Mouse (Mus musculus): Measurements from ENCODE around the gene Rsl1d1.

The Rsl1d1 gene

GRCm38 (mm10) chr16:11202571-11203554 is at the start of gene Rsl1d1:
Gene Rsl1d1, minus strand, starts transcription at chr16:11203331.
- peak; percentile 86 for DNase-seq (ENCODE audit: low spot score)

DNA sequence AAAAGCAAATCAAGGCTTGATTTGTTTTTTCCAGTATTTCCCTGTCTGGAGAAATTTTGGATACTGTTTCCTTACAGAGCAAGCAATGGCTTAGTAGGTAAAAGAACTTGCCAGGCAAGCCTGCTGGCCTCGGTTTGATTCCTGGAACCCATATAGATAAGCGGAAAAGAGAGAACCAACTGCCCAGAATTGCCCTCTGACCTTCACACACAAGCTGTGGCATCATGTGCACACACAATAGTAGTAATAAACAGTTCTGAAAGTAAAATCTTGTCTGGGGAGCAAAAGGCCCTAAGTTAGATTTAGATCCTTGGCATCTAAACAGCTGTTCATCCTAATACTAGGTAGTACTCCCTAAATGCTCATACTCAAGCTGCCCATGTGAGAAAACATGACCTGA is 44.7 kb upstream of the Rsl1d1 start:
- DNase-seq (ENCODE audit: low spot score): no peak

DNA sequence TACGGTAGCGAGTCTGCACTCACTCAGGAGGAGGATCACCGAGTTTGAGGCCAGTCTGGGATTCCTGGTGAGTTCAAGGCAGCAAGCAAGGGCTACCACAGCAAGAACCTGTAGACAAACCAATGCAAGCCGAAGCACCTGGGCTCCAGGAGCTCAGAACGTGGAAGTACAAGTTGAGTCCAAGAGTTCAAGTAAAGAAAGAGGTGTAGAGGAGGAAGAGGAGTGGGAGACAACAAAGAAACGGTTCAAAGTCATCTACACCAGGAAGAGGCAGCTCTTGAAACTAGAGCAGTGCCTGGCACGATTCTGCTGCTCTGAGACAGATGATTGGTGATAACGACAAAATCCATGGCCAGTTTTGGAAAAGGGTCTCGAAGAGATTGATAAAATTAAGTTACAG is 42.6 kb upstream of the Rsl1d1 start:
- no peak for DNase-seq (ENCODE audit: low spot score)

- no peak for DNase-seq (ENCODE audit: low spot score)
These were observed 39.3 kb upstream of the Rsl1d1 start for GRCm38 (mm10) chr16:11242401-11242800.

GRCm38 (mm10) chr16:11217801-11218200 is 14.7 kb upstream of the Rsl1d1 start:
- DNase-seq (ENCODE audit: low spot score): no peak

DNA sequence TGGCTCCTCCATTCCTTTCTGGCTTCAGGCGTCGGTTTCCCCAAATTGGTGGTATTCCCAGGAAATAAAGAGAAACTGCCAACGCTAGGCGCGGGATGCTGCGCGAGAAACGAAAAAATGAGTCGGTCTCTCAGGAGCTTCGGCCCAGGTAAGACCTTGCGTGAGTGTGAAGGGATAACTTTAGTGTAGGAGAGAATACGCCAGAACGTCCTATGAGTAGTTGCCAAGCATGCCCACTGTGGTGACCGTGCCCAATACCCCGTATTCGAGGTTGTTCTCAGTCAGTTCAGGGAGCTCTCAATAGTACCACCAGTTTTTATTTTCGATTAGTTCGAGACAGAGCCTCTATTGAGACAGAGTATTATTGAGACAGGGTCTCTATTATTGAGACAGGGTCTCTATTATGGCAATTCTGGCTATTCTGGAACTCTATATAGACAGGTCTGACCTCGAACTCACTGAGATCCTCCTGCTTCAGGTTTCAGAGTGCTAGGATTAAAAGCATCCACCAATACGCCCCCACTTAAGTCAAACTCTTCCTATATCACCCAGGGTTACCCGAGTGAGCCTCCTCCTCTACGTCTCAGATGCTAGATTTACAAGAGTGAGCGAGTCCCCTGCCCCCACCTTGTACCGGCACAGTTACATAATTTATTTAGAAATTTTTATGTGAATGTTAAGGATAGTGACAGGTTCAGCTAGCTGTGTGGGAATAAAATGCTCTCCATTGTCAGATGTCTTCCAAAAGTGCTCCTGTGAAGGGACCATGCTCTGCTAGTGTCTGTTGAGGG is 664 bp upstream of the Rsl1d1 start:
- no peak for DNase-seq (ENCODE audit: low spot score)

DNA sequence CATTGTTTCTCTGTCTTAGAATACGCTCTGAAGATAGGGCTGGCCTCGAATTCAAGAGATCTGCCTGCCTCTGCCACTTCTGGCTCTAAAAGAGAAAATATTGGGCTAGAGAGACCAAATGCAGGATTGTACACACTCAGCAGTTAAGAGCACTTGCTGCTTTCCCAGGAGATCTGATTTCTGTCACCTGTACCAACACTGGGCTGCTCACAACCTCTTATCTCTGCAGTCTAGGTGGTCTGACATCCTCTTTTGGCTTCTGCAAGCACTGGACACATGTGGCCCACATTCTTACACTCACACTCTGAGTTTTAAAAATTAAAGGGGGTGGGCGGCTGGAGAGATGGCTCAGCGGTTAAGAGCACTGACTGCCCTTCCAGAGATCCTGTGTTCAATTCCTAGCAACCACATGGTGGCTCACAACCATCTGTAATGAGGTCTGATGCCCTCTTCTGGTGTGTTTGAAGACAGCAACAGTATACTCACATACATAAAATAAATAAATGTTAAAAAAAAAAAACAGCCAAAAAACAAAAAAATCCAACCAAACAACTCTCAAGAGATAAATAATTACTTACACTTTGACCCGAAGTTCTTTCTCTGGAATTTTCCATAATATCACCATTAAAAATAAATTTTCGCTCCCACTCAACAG is 1.3 kb downstream of the Rsl1d1 start:
- no peak for DNase-seq (ENCODE audit: low spot score)

DNA sequence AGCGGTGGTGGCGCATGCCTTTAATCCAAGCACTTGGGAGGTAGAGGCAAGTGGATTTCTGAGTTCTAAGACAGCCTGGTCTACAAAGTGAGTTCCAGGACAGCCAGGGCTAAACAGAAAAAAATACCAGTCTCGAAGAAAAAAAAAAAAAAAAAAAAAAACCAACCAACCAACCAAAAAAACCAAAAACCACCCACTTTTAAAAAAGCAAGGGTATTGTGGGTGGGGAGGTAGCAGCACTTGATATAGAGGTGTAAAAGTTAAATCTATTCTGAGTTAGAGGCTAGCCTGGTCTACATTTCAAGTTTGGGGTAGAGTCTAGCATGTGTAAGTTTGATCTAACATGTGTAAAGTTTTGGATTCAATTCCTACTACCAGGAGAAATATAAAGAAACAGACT is 2.9 kb downstream of the Rsl1d1 start:
- no peak for DNase-seq (ENCODE audit: low spot score)

- no peak for DNase-seq (ENCODE audit: low spot score)
These were observed 4.7 kb downstream of the Rsl1d1 start for GRCm38 (mm10) chr16:11198467-11198866.

- no peak for DNase-seq (ENCODE audit: low spot score)
These were observed 6.1 kb downstream of the Rsl1d1 start for GRCm38 (mm10) chr16:11197052-11197451.

- no peak for DNase-seq (ENCODE audit: low spot score)
These were observed 9.9 kb downstream of the Rsl1d1 start for GRCm38 (mm10) chr16:11193231-11193630.

- no peak for DNase-seq (ENCODE audit: low spot score)
These were observed 13.0 kb downstream of the Rsl1d1 start for GRCm38 (mm10) chr16:11190150-11190549.

DNA sequence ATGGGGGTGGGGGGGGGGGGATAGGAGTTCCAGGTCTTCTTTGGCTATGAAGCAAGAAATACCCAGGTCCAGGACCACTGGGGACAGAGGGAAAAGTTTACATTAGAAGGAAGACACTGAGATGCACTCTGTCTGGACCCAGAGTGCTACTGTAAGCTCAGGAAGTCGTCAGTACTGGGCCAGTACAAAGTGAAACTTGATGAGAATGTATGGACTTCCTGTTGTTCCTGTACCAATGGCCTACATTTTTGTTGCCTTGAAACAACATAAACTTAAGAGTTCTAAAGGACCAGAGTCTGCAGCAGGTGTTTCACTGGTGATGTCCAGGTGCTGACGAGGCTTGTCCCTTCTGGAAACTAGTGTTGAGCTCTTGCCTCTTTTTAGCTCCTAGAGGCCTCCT is 25.7 kb downstream of the Rsl1d1 start:
- DNase-seq (ENCODE audit: low spot score): no peak

GRCm38 (mm10) chr16:11176884-11177244 is 26.3 kb downstream of the Rsl1d1 start:
- DNase-seq (ENCODE audit: low spot score): no peak

GRCm38 (mm10) chr16:11176208-11176883 is 26.8 kb downstream of the Rsl1d1 start, which contains the start of gene Zc3h7a:
Gene Zc3h7a, minus strand, starts transcription at chr16:11176393.
- peak; percentile 87 for DNase-seq (ENCODE audit: low spot score)

DNA sequence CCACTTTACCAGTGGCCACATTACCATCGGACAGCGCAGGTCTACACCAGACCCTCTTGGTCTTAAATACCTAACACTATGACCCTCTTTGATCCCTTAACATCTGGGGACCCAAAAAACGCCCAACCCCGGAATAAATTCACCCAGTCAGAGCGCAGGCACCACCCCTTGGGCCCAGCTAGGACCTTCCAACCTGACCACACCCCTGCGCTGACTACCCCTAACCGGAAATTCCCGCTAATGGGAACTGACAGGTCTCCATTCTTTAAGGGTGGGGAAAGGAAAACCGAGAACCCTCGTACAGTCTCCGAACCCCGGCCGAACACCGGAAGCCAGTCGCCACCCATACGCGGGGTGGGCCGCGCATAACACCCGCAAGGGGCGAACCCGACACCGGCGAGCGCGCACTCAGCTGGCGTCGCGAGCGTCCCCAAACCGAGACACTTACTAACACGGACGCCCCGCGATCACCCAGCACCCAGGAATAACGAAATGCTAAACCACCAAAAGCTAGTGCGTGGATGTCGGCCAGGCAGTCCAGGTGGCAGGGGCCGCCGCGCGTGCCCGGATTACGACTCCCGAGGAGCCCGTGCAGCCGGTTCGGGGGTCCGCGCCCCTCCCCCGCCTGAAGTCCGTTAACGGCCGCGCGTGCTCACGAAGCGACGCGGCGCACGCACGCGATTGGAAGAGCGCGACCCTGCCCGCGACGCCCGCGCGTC is 27.5 kb downstream of the Rsl1d1 start:
- DNase-seq (ENCODE audit: low spot score): peak; percentile 59

DNA sequence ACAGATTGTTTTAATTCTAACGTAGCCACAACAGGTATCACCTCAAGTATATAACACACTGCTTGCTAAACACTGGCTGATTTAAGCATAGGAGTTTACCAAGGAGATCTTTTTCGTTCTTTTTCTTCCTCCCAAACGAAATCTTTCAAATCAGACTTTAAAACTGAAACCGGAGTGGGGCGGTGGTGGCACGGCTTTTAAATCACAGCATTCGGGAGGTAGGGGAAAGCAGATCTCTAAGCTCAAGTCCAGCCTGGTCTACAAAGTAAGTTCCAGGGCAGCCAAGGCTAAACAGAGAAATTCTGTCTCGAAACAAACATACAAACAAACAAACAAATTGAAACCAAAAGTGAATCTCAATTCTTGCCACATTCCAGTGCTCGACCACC is 28.0 kb downstream of the Rsl1d1 start:
- DNase-seq (ENCODE audit: low spot score): no peak

DNA sequence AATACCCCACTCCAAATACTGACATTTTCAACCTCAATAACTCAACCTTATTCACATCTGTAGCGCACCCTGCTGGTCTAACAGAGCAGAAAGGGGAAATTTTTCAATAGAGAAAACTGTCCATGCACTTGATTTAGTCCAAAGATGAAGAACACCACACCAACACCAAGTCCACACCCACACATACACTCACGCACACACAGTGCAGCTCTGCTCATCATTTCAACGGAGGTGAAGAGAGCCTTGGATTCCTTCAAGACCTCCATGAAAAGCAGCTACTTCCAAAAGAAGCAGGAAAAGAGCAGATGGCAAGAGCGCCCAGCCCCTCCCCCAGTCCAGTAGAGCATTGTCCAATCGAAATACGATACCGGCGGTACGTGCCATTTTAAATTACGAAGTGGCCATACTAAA is 28.5 kb downstream of the Rsl1d1 start:
- peak; percentile 31 for DNase-seq (ENCODE audit: low spot score)

GRCm38 (mm10) chr16:11171679-11172078 is 31.5 kb downstream of the Rsl1d1 start:
- DNase-seq (ENCODE audit: low spot score): no peak

- DNase-seq (ENCODE audit: low spot score): no peak
These were observed 36.7 kb downstream of the Rsl1d1 start for GRCm38 (mm10) chr16:11166431-11166830.

GRCm38 (mm10) chr16:11164695-11165255 is 38.4 kb downstream of the Rsl1d1 start:
- no peak for DNase-seq (ENCODE audit: low spot score)
